Mouse (Mus musculus): ENCODE data around the gene Pdgfb. TPM values are rescaled to one million over a fixed set of nuclear protein-coding genes. Genes with fewer than 3 reads are reported as not detected.
A peak's percentile ranks its signal among the peaks of the same experiment; 100 is the strongest.

The Pdgfb gene
- polyA plus RNA-seq (2015; fragmentation: Nextera tagmentation; extraction: Ambion mirVana) = 8.4 TPM in 2 replicates

- H3K4me2 ChIP-seq = peak within 1 kb of the TSS; percentile 94
- H3K4me1 ChIP-seq = peaks cover 31% of the 10 kb centered on the region
- no peak for ATAC-seq (ENCODE audit: borderline replicate concordance, extremely low read depth, low FRiP score, low TSS enrichment)
- peak within 1 kb of the TSS; percentile 61 for H3K4me3 ChIP-seq
- H3K9ac ChIP-seq = peak within 1 kb of the TSS; percentile 67
- WGBS = 1% methylated on average over 58 of the region's 60 CpGs
- H3K9me3 ChIP-seq = no peaks in the 10 kb centered on the region
- H3K27ac ChIP-seq = peak within 1 kb of the TSS; percentile 79
- H3K36me3 ChIP-seq = no peaks in the 10 kb centered on the region
- H3K27me3 ChIP-seq = peaks cover 63% of the 10 kb centered on the region
Observed at GRCm38 (mm10) chr15:80014321-80015210, at the start of gene Pdgfb. Pdgfb (minus strand) TSS chr15:80014977.

GRCm38 (mm10) chr15:80062821-80063220 is 48.0 kb upstream of the Pdgfb start:
- Histone ChIP-seq H3K9me3 (no peaks in the 10 kb centered on the region), H3K4me1 (peaks cover 13% of the 10 kb centered on the region), H3K4me3 (no peak overlapping the region), H3K4me2 (no peak overlapping the region), H3K36me3 (no peaks in the 10 kb centered on the region), H3K9ac (no peak overlapping the region), H3K27me3 (no peaks in the 10 kb centered on the region), H3K27ac (no peak overlapping the region)
- no peak for ATAC-seq (ENCODE audit: borderline replicate concordance, extremely low read depth, low FRiP score, low TSS enrichment)
- WGBS = 39% methylated on average over 5 of the region's 5 CpGs

- H3K36me3 ChIP-seq = no peaks in the 10 kb centered on the region
- no peak overlapping the region for H3K27ac ChIP-seq
- H3K9ac ChIP-seq = no peak overlapping the region
- no peak overlapping the region for H3K4me3 ChIP-seq
- H3K9me3 ChIP-seq = no peaks in the 10 kb centered on the region
- H3K4me2 ChIP-seq = no peak overlapping the region
- no peaks in the 10 kb centered on the region for H3K27me3 ChIP-seq
- ATAC-seq (ENCODE audit: borderline replicate concordance, extremely low read depth, low FRiP score, low TSS enrichment) = no peak
- H3K4me1 ChIP-seq = peaks cover 13% of the 10 kb centered on the region
- WGBS = 49% methylated on average over 8 of the region's 9 CpGs
Observed at GRCm38 (mm10) chr15:80062339-80062738, 47.6 kb upstream of the Pdgfb start.

GRCm38 (mm10) chr15:80061071-80061550 is 46.3 kb upstream of the Pdgfb start:
- ATAC-seq (ENCODE audit: borderline replicate concordance, extremely low read depth, low FRiP score, low TSS enrichment) = no peak
- Histone ChIP-seq H3K9ac (no peak overlapping the region), H3K4me2 (no peak overlapping the region), H3K9me3 (no peaks in the 10 kb centered on the region), H3K4me3 (no peak overlapping the region), H3K4me1 (peaks cover 13% of the 10 kb centered on the region), H3K27ac (no peak overlapping the region), H3K36me3 (no peaks in the 10 kb centered on the region), H3K27me3 (no peaks in the 10 kb centered on the region)
- WGBS = 68% methylated on average over 4 of the region's 4 CpGs

GRCm38 (mm10) chr15:80060356-80061070 is 45.7 kb upstream of the Pdgfb start:
- Histone ChIP-seq H3K36me3 (no peaks in the 10 kb centered on the region), H3K9ac (no peak overlapping the region), H3K4me3 (no peak overlapping the region), H3K4me2 (no peak overlapping the region), H3K4me1 (peaks cover 13% of the 10 kb centered on the region), H3K27me3 (no peaks in the 10 kb centered on the region), H3K27ac (no peak overlapping the region), H3K9me3 (no peaks in the 10 kb centered on the region)
- ATAC-seq (ENCODE audit: borderline replicate concordance, extremely low read depth, low FRiP score, low TSS enrichment) = no peak
- 84% methylated on average over 8 of the region's 8 CpGs for WGBS

- Histone ChIP-seq H3K27ac (no peak overlapping the region), H3K4me3 (no peak overlapping the region), H3K9me3 (no peaks in the 10 kb centered on the region), H3K9ac (no peak overlapping the region), H3K27me3 (no peaks in the 10 kb centered on the region), H3K36me3 (no peaks in the 10 kb centered on the region), H3K4me2 (no peak overlapping the region), H3K4me1 (peaks cover 13% of the 10 kb centered on the region)
- 24% methylated on average over 7 of the region's 7 CpGs for WGBS
- ATAC-seq (ENCODE audit: borderline replicate concordance, extremely low read depth, low FRiP score, low TSS enrichment) = no peak
Observed at GRCm38 (mm10) chr15:80059606-80060005, 44.8 kb upstream of the Pdgfb start.

- no peaks in the 10 kb centered on the region for H3K9me3 ChIP-seq
- H3K36me3 ChIP-seq = no peaks in the 10 kb centered on the region
- 86% methylated on average over 7 of the region's 7 CpGs for WGBS
- peaks cover 21% of the 10 kb centered on the region for H3K4me1 ChIP-seq
- H3K9ac ChIP-seq = no peak overlapping the region
- H3K27me3 ChIP-seq = no peaks in the 10 kb centered on the region
- no peak overlapping the region for H3K4me2 ChIP-seq
- no peak for ATAC-seq (ENCODE audit: borderline replicate concordance, extremely low read depth, low FRiP score, low TSS enrichment)
- H3K27ac ChIP-seq = no peak overlapping the region
- H3K4me3 ChIP-seq = no peak overlapping the region
Observed at GRCm38 (mm10) chr15:80058151-80058550, 43.4 kb upstream of the Pdgfb start.

GRCm38 (mm10) chr15:80054034-80054710 is 39.4 kb upstream of the Pdgfb start:
- no peaks in the 10 kb centered on the region for H3K9me3 ChIP-seq
- H3K27ac ChIP-seq = no peak overlapping the region
- no peaks in the 10 kb centered on the region for H3K36me3 ChIP-seq
- H3K4me3 ChIP-seq = no peak overlapping the region
- WGBS = 66% methylated on average over 7 of the region's 7 CpGs
- no peak overlapping the region for H3K9ac ChIP-seq
- H3K4me2 ChIP-seq = no peak overlapping the region
- H3K27me3 ChIP-seq = no peaks in the 10 kb centered on the region
- 0 out of 2 replicates have a peak, but pooled peaks have one; percentile 16 for ATAC-seq (ENCODE audit: borderline replicate concordance, extremely low read depth, low FRiP score, low TSS enrichment)
- peaks cover 26% of the 10 kb centered on the region for H3K4me1 ChIP-seq

GRCm38 (mm10) chr15:80053381-80054033 is 38.7 kb upstream of the Pdgfb start:
- Histone ChIP-seq H3K4me2 (no peak overlapping the region), H3K36me3 (no peaks in the 10 kb centered on the region), H3K9ac (no peak overlapping the region), H3K27me3 (no peaks in the 10 kb centered on the region), H3K27ac (no peak overlapping the region), H3K4me3 (no peak overlapping the region), H3K4me1 (peaks cover 26% of the 10 kb centered on the region), H3K9me3 (no peaks in the 10 kb centered on the region)
- ATAC-seq (ENCODE audit: borderline replicate concordance, extremely low read depth, low FRiP score, low TSS enrichment) = no peak
- 67% methylated on average over 8 of the region's 8 CpGs for WGBS

GRCm38 (mm10) chr15:80051782-80052181 is 37.0 kb upstream of the Pdgfb start:
- peak; percentile 24; the same call in 1 of the 2 replicates for ATAC-seq (ENCODE audit: borderline replicate concordance, extremely low read depth, low FRiP score, low TSS enrichment)
- no peak overlapping the region for H3K4me3 ChIP-seq
- 72% methylated on average over 9 of the region's 9 CpGs for WGBS
- peak overlapping the region; percentile 75 for H3K27ac ChIP-seq
- H3K4me1 ChIP-seq = peaks cover 26% of the 10 kb centered on the region
- H3K36me3 ChIP-seq = no peaks in the 10 kb centered on the region
- H3K27me3 ChIP-seq = no peaks in the 10 kb centered on the region
- no peak overlapping the region for H3K4me2 ChIP-seq
- no peak overlapping the region for H3K9ac ChIP-seq
- H3K9me3 ChIP-seq = no peaks in the 10 kb centered on the region

- H3K9ac ChIP-seq = no peak overlapping the region
Observed at GRCm38 (mm10) chr15:80051092-80051761, 36.5 kb upstream of the Pdgfb start.

More at GRCm38 (mm10) chr15:80051092-80051761, 36.5 kb upstream of the Pdgfb start:
- peaks cover 26% of the 10 kb centered on the region for H3K4me1 ChIP-seq
- 59% methylated on average over 19 of the region's 19 CpGs for WGBS
- no peak for ATAC-seq (ENCODE audit: borderline replicate concordance, extremely low read depth, low FRiP score, low TSS enrichment)
- no peaks in the 10 kb centered on the region for H3K27me3 ChIP-seq
- no peak overlapping the region for H3K4me2 ChIP-seq
- H3K27ac ChIP-seq = peak overlapping the region; percentile 79
- no peak overlapping the region for H3K4me3 ChIP-seq
- H3K9me3 ChIP-seq = no peaks in the 10 kb centered on the region
- no peaks in the 10 kb centered on the region for H3K36me3 ChIP-seq
